Mouse (Mus musculus): Measurements from ENCODE around the gene Sh3bp5l.

- TF ChIP-seq TCF3 (IDR thresholded peaks at IDR 0.05; ENCODE audit: insufficient read length, low read depth), result no peak
- TF ChIP-seq POLR2A (IDR thresholded peaks at IDR 0.05; ENCODE audit: insufficient read length, low read depth), result no peak
- TF ChIP-seq TCF12 (IDR thresholded peaks at IDR 0.05; ENCODE audit: insufficient read depth, poor library complexity, severe bottlenecking), result no peak
- no peak for TF ChIP-seq CEBPB (IDR thresholded peaks at IDR 0.05; ENCODE audit: insufficient read depth, poor library complexity, severe bottlenecking)
- TF ChIP-seq MAX (IDR thresholded peaks at IDR 0.05; ENCODE audit: low read depth), result no peak
- TF ChIP-seq MYOG (IDR thresholded peaks at IDR 0.05; ENCODE audit: control insufficient read depth in 1 of 3, insufficient read depth in 1 of 3, insufficient read length in 2 of 3, low read depth in 2 of 3), result no peak
- no peak for TF ChIP-seq REST (IDR thresholded peaks at IDR 0.05; ENCODE audit: insufficient read depth, insufficient read length)
- TF ChIP-seq SRF (IDR thresholded peaks at IDR 0.05; ENCODE audit: control insufficient read depth, insufficient read length, low read depth), result no peak
- TF ChIP-seq USF1 (IDR thresholded peaks at IDR 0.05; ENCODE audit: low read depth), result no peak
- no peak for TF ChIP-seq E2F4 (IDR thresholded peaks at IDR 0.05; ENCODE audit: insufficient read depth)
- no peak for TF ChIP-seq MYOD1 (IDR thresholded peaks at IDR 0.05; ENCODE audit: control insufficient read depth in 1 of 3, insufficient read length in 2 of 3, low read depth in 2 of 3)
Measured at GRCm38 (mm10) chr11:58323570-58324340, 6.8 kb upstream of the Sh3bp5l start.
